Mouse (Mus musculus) thymus, adult 2 months (tissue): Measurements from ENCODE around the gene Paqr5. TPM values are rescaled to one million over a fixed set of nuclear protein-coding genes. Genes with fewer than 3 reads are reported as not detected.
A peak's percentile ranks its signal among the peaks of the same experiment; 100 is the strongest.

Experiments
- DNase-seq: peaks from one replicate; pipeline ENCODE4 v3.0.0; 2021
- H3K27ac ChIP-seq: fragments of 200-500 bp; 2 replicates; pipeline ENCODE4 v1.5.1; 2012; ENCODE audit warnings: low read length, control low read depth; ENCODE audit not compliant: control insufficient read depth, insufficient read depth
- H3K27me3 ChIP-seq: fragments of 200-500 bp; 2 replicates; pipeline ENCODE4 v1.6.1; 2012; ENCODE audit warnings: mild to moderate bottlenecking, low read length, moderate library complexity, mixed read lengths; ENCODE audit not compliant: control insufficient read depth, insufficient read depth
- H3K36me3 ChIP-seq: fragments of 200-500 bp; 2 replicates; pipeline ENCODE4 v1.6.1; 2012; ENCODE audit warnings: mild to moderate bottlenecking, low read length, moderate library complexity; ENCODE audit not compliant: control insufficient read depth, insufficient read depth
- H3K4me1 ChIP-seq: fragments of 200-500 bp; replicated peaks from 2 replicates; pipeline ENCODE4 v1.6.1; 2012; ENCODE audit warnings: low read length; ENCODE audit not compliant: control insufficient read depth, insufficient read depth
- H3K4me3 ChIP-seq: fragments of 200-500 bp; 2 replicates; pipeline ENCODE4 v1.5.1; 2012; ENCODE audit warnings: mild to moderate bottlenecking, low read length, control low read depth, moderate library complexity; ENCODE audit not compliant: control insufficient read depth, insufficient read depth
- CTCF ChIP-seq: fragments of 200-500 bp; IDR thresholded peaks from 2 replicates; pipeline ENCODE4 v1.5.1; 2012; ENCODE audit warnings: mild to moderate bottlenecking, control low read depth, low read length, moderate library complexity, borderline replicate concordance; ENCODE audit not compliant: control insufficient read depth, poor library complexity, insufficient read depth; ENCODE audit errors: extremely low read depth
- POLR2A ChIP-seq: fragments of 200-500 bp; IDR thresholded peaks from 2 replicates; pipeline ENCODE4 v1.6.1; 2012; ENCODE audit warnings: mild to moderate bottlenecking, low read length, control low read depth, moderate library complexity; ENCODE audit not compliant: control insufficient read depth, poor library complexity, insufficient read depth; ENCODE audit errors: extremely low read depth
- WGBS: fragments of 180-500 bp; shearing (Covaris S2); methylation state at CpG from one replicate; pipeline ENCODE4 v1.1.7; 2018; 5-methylcytosine and 5-hydroxymethylcytosine counted together
- polyA plus RNA-seq: library from polyadenylated mRNA; depleted of rRNA; stranded (reverse); fragments of >200 nt; gene quantifications from 2 replicates; pipeline ENCODE4 v1.2.3, GENCODE M21; 2012; rRNA removed

Paqr5 gene
- 5.1 and 5.3 TPM in 2 replicates for polyA plus RNA-seq

GRCm38 (mm10) chr9:62026600-62026999 is at the start of gene Paqr5:
Gene Paqr5, minus strand, starts transcription at chr9:62026856.
- Histone ChIP-seq H3K27ac (no peak within 1 kb of the TSS), H3K4me3 (peak within 1 kb of the TSS; percentile 52), H3K36me3 (no peaks in the 10 kb centered on the region), H3K27me3 (no peaks in the 10 kb centered on the region), H3K4me1 (peaks cover 15% of the 10 kb centered on the region)
- peak; percentile 62 for DNase-seq
- no peak for TF ChIP-seq CTCF
- no peak for TF ChIP-seq POLR2A
- 2% methylated on average over 32 of the region's 32 CpGs for WGBS

- no peak for DNase-seq
- Histone ChIP-seq H3K4me1 (no peaks in the 10 kb centered on the region), H3K27ac (no peak overlapping the region), H3K36me3 (no peaks in the 10 kb centered on the region; the same call in 1 of the 2 replicates), H3K4me3 (no peak overlapping the region), H3K27me3 (no peaks in the 10 kb centered on the region)
- WGBS, result 97% methylated on average over 3 of the region's 3 CpGs
- TF ChIP-seq CTCF (no peak), POLR2A (no peak)
These were observed 35.6 kb upstream of the Paqr5 start for GRCm38 (mm10) chr9:62062234-62062633.

GRCm38 (mm10) chr9:62060431-62060830 is 33.8 kb upstream of the Paqr5 start:
- TF ChIP-seq POLR2A (no peak), CTCF (no peak)

GRCm38 (mm10) chr9:62059941-62060340 is 33.3 kb upstream of the Paqr5 start:
- WGBS, result 90% methylated on average over 11 of the region's 11 CpGs
- DNase-seq, result no peak

More at GRCm38 (mm10) chr9:62060431-62060830, 33.8 kb upstream of the Paqr5 start:
- no peaks in the 10 kb centered on the region; the same call in 1 of the 2 replicates for H3K36me3 ChIP-seq
- no peak overlapping the region for H3K4me3 ChIP-seq
- H3K27ac ChIP-seq, result no peak overlapping the region
- H3K27me3 ChIP-seq, result no peaks in the 10 kb centered on the region
- WGBS, result 97% methylated on average over 2 of the region's 2 CpGs
- H3K4me1 ChIP-seq, result no peaks in the 10 kb centered on the region
- DNase-seq, result no peak

GRCm38 (mm10) chr9:62057881-62058506 is 31.3 kb upstream of the Paqr5 start:
- whole genome bisulfite sequencing, result 48% methylated on average over 7 of the region's 7 CpGs
- no peak for DNase-seq
- H3K36me3 ChIP-seq, result no peaks in the 10 kb centered on the region; the same call in 1 of the 2 replicates
- TF ChIP-seq POLR2A (no peak), CTCF (no peak)
- H3K4me1 ChIP-seq, result no peaks in the 10 kb centered on the region
- no peaks in the 10 kb centered on the region for H3K27me3 ChIP-seq
- no peak overlapping the region for H3K4me3 ChIP-seq
- no peak overlapping the region for H3K27ac ChIP-seq

More at GRCm38 (mm10) chr9:62059941-62060340, 33.3 kb upstream of the Paqr5 start:
- Histone ChIP-seq H3K36me3 (no peaks in the 10 kb centered on the region; the same call in 1 of the 2 replicates), H3K27me3 (no peaks in the 10 kb centered on the region), H3K27ac (no peak overlapping the region), H3K4me1 (no peaks in the 10 kb centered on the region), H3K4me3 (no peak overlapping the region)
- no peak for TF ChIP-seq POLR2A
- TF ChIP-seq CTCF, result no peak; the same call in 1 of the 2 replicates

GRCm38 (mm10) chr9:62056206-62056605 is 29.6 kb upstream of the Paqr5 start:
- 83% methylated on average over 2 of the region's 2 CpGs for WGBS
- no peaks in the 10 kb centered on the region for H3K27me3 ChIP-seq
- H3K36me3 ChIP-seq, result no peaks in the 10 kb centered on the region; the same call in 1 of the 2 replicates
- H3K4me3 ChIP-seq, result no peak overlapping the region
- DNase-seq, result no peak
- H3K4me1 ChIP-seq, result no peaks in the 10 kb centered on the region
- H3K27ac ChIP-seq, result no peak overlapping the region
- TF ChIP-seq POLR2A (no peak), CTCF (no peak)

GRCm38 (mm10) chr9:62050801-62051200 is 24.1 kb upstream of the Paqr5 start:
- TF ChIP-seq POLR2A, result no peak
- 0 out of 2 replicates have a peak, but pooled peaks have one; percentile 22 for TF ChIP-seq CTCF
- 71% methylated on average over 4 of the region's 4 CpGs for WGBS
- H3K36me3 ChIP-seq, result no peaks in the 10 kb centered on the region
- H3K27me3 ChIP-seq, result no peaks in the 10 kb centered on the region
- DNase-seq, result no peak
- no peak overlapping the region for H3K27ac ChIP-seq
- H3K4me3 ChIP-seq, result no peak overlapping the region
- no peaks in the 10 kb centered on the region for H3K4me1 ChIP-seq

- no peaks in the 10 kb centered on the region for H3K36me3 ChIP-seq
- DNase-seq, result no peak
- no peak overlapping the region for H3K4me3 ChIP-seq
- no peaks in the 10 kb centered on the region for H3K27me3 ChIP-seq
- TF ChIP-seq POLR2A (no peak), CTCF (no peak)
- H3K4me1 ChIP-seq, result no peaks in the 10 kb centered on the region
- H3K27ac ChIP-seq, result no peak overlapping the region
- WGBS, result 69% methylated on average over 8 of the region's 8 CpGs
These were observed 22.5 kb upstream of the Paqr5 start for GRCm38 (mm10) chr9:62049166-62049565.
